Mouse (Mus musculus) lung, embryonic 14.5 days (tissue): ENCODE measurements around the gene Gm36210. TPM values are rescaled to one million over a fixed set of nuclear protein-coding genes. Genes with fewer than 3 reads are reported as not detected.
A peak's percentile ranks its signal among the peaks of the same experiment; 100 is the strongest.

Experiments
- ATAC-seq: fragments of 200-750 bp; cut with Nextera tagmentation; 2 replicates; pipeline ENCODE4 v1.8.0; 2017; ENCODE audit warnings: mild to moderate bottlenecking, moderate TSS enrichment, moderate library complexity; ENCODE audit not compliant: insufficient read depth
- DNase-seq: peaks from one replicate; pipeline ENCODE4 v3.0.0-alpha.2; 2015
- H3K27ac ChIP-seq: fragments of 300-500 bp; sonication (generic); 2 replicates; pipeline ENCODE4 v1.5.1; 2014; ENCODE audit warnings: low read depth, mild to moderate bottlenecking, moderate library complexity
- H3K27me3 ChIP-seq: fragments of 300-500 bp; sonication (generic); 2 replicates; pipeline ENCODE4 v1.6.1; 2014; ENCODE audit warnings: low read length, control low read depth; ENCODE audit not compliant: insufficient read depth
- H3K36me3 ChIP-seq: fragments of 300-500 bp; sonication (generic); 2 replicates; pipeline ENCODE4 v1.6.1; 2014; ENCODE audit warnings: control low read depth; ENCODE audit not compliant: insufficient read depth
- H3K4me1 ChIP-seq: fragments of 300-500 bp; sonication (generic); 2 replicates; pipeline ENCODE4 v1.6.1; 2014; ENCODE audit warnings: antibody characterized with exemption, control low read depth; ENCODE audit not compliant: insufficient read depth
- H3K4me2 ChIP-seq: fragments of 300-500 bp; sonication (generic); 2 replicates; pipeline ENCODE4 v1.6.1; 2014; ENCODE audit warnings: mild to moderate bottlenecking
- H3K4me3 ChIP-seq: fragments of 300-500 bp; sonication (generic); 2 replicates; pipeline ENCODE4 v1.5.1; 2014; ENCODE audit warnings: low read depth, low read length
- H3K9ac ChIP-seq: fragments of 300-500 bp; sonication (generic); 2 replicates; pipeline ENCODE4 v1.6.1; 2014
- H3K9me3 ChIP-seq: fragments of 300-500 bp; sonication (generic); 2 replicates; pipeline ENCODE4 v1.6.1; 2016; ENCODE audit warnings: low read depth, low read length, control low read depth
- CTCF ChIP-seq: IDR thresholded peaks from 2 replicates; pipeline ENCODE4 v1.5.1; 2016; ENCODE audit warnings: antibody characterized with exemption, low read depth
- WGBS: fragments of 180-500 bp; shearing (Covaris S2); extraction: QIAGEN DNeasy Blood & Tissue Kit; methylation state at CpG from one replicate; pipeline ENCODE4 v1.1.7; 2014; 5-methylcytosine and 5-hydroxymethylcytosine counted together
- polyA plus RNA-seq: library from polyadenylated mRNA; unstranded; fragments of >200 nt; fragmentation: Nextera tagmentation; extraction: Ambion mirVana; gene quantifications from 2 replicates; pipeline ENCODE4 v1.2.1, GENCODE M21; 2014

Gene Gm36210
- polyA plus RNA-seq, 1 experiment from 2014 or later = not detected

DNA sequence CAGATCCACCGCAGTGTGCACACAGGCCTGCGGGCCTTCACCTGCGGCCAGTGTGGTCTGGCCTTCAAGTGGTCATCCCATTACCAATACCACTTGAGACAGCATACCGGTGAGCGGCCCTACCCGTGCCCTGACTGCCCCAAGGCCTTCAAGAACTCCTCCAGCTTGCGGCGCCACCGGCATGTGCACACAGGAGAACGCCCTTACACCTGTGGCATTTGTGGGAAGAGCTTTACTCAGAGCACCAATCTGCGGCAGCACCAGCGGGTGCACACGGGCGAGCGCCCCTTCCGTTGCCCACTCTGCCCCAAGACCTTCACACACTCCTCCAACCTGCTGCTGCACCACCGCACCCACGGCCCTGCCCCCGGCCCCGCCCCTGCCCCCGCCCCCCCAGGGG is 12.8 kb upstream of the Gm36210 start:
- no peaks in the 10 kb centered on the region for H3K9me3 ChIP-seq
- DNase-seq (no peak), ATAC-seq (no peak)
- no peaks in the 10 kb centered on the region for H3K27me3 ChIP-seq
- no peak overlapping the region for H3K9ac ChIP-seq
- no peak for TF ChIP-seq CTCF
- 81% methylated on average over 21 of the region's 21 CpGs for WGBS
- H3K27ac ChIP-seq = no peak overlapping the region
- peaks cover 25% of the 10 kb centered on the region for H3K4me1 ChIP-seq
- H3K36me3 ChIP-seq = peaks cover 37% of the 10 kb centered on the region
- H3K4me2 ChIP-seq = no peak overlapping the region
- H3K4me3 ChIP-seq = no peak overlapping the region

DNA sequence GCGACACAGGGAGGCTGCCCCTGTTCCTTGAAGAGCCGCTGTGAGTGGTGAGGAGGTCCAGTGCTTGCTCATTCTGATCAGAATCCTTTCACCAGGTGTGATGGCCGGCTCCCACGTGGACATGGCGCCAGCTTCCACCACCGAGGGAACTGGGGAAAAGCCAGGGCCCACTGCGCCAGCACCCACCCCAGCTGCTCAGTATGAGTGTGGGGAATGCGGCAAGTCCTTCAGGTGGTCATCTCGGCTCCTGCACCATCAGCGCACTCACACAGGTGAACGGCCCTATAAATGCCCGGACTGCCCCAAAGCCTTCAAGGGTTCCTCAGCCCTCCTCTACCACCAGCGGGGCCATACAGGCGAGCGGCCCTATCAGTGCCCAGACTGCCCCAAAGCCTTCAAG is 12.4 kb upstream of the Gm36210 start:
- H3K4me1 ChIP-seq = peaks cover 21% of the 10 kb centered on the region
- H3K27ac ChIP-seq = no peak overlapping the region
- TF ChIP-seq CTCF = no peak
- DNase-seq (no peak), ATAC-seq (no peak)
- no peak overlapping the region for H3K9ac ChIP-seq
- H3K27me3 ChIP-seq = no peaks in the 10 kb centered on the region
- 86% methylated on average over 15 of the region's 15 CpGs for WGBS
- H3K36me3 ChIP-seq = peaks cover 37% of the 10 kb centered on the region
- no peak overlapping the region for H3K4me3 ChIP-seq
- H3K4me2 ChIP-seq = no peak overlapping the region
- H3K9me3 ChIP-seq = no peaks in the 10 kb centered on the region

DNA sequence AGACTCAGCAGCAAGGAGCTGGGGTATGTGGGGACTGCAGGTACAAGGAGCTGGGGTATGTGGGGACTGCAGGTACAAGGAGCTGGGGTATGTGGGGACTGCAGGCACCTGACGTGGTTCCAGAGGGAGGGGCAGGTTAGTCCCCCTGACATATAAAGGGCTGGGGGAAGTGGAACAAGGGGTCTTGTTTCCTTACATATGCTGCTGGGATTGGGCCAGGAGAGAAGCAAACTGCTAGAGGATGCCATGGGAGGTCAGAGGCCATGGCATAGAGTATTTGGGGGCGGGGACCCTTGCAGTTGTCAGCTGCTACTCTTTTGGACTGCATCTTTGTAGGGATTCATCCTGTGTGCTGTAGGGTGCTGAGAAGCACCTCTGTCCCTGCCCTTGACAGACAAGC is 11.2 kb upstream of the Gm36210 start:
- Histone ChIP-seq H3K4me2 (no peak overlapping the region), H3K9ac (no peak overlapping the region), H3K27me3 (no peaks in the 10 kb centered on the region), H3K4me1 (peaks cover 12% of the 10 kb centered on the region; the same call in 1 of the 2 replicates), H3K36me3 (peaks cover 37% of the 10 kb centered on the region), H3K27ac (no peak overlapping the region), H3K4me3 (no peak overlapping the region), H3K9me3 (no peaks in the 10 kb centered on the region)
- DNase-seq (no peak), ATAC-seq (no peak)
- TF ChIP-seq CTCF = no peak
- 85% methylated on average over 2 of the region's 2 CpGs for WGBS

DNA sequence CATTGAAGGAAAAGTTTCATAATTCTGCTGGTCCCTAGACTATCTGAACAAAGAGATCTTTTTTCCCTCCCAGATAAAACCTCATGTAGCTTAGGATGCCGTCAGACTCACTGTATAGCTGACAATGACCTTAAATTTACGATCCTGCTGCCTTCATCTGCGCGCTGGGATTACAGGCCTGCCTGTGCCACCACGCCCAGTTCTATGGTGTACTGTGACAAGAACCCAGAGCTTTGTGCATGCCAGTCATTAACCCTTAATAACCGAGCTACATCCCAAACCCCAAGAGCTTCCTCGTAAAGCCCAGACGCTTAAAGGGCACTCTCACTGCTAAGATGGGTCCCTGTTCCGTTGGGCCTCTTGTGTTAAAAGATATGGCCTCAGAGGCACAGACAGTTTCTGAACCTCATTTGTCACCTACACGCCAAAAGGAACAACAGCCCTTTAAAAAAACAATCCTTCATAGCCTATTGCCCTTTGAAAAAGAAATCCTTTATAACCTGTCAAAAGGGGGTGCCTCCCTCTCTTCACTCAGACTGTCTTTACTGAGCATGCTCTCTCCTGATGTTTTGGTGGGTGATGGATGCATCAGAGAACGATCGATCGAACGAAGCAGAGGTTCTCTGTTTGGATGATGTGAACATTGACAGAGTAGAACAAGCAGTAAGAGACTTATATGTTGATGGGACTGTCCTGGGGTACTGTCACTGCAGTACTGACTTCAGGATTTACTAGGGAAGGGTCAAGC is 9.5 kb upstream of the Gm36210 start:
- H3K27me3 ChIP-seq = no peaks in the 10 kb centered on the region
- peaks cover 31% of the 10 kb centered on the region for H3K36me3 ChIP-seq
- ATAC-seq (peak; percentile 55), DNase-seq (no peak)
- no peaks in the 10 kb centered on the region for H3K9me3 ChIP-seq
- H3K4me1 ChIP-seq = peaks cover 12% of the 10 kb centered on the region; the same call in 1 of the 2 replicates
- peak overlapping the region; percentile 84 for H3K4me2 ChIP-seq
- no peak for TF ChIP-seq CTCF
- H3K9ac ChIP-seq = peak overlapping the region; percentile 89
- 10% methylated on average over 14 of the region's 14 CpGs for WGBS
- H3K4me3 ChIP-seq = peak overlapping the region; percentile 68
- H3K27ac ChIP-seq = peak overlapping the region; percentile 97

DNA sequence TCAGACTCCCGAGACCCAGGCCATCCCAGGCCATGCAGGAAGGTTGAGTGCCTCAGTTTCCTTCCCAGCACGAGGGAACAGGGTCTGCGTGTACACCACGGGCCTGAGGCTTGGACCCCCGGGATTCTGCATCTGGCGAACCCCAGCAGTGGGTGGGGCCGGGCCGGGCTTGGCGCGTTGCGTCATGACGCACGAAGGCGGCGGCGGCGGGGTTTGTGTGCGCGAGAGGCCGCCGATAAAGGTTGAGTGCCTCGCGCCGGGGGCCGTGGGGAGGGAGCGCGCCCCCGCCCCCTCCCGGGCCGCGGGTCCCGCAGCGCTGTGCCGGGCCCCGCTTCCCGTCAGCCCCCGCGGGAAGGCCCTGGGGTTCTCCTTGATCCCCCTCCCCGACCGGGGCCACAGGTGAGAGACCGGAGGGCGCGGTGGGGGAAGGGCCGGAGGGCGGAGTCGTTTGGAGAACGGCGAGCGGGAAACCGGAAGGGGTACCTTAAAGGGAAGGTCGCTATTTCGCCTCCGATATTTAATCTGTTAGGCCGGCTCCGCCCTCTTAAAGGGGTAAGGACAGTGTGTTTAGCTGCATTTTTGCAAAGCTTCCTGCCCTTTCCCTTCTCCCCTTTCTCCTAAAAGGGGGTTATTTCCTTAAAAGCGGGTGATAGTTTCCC is 8.8 kb upstream of the Gm36210 start, which contains the start of gene Zfp628:
TSS of gene Zfp628 (plus strand) at position 211 of the 659 bp plus-strand sequence.
- H3K27ac ChIP-seq = peak within 1 kb of the TSS; percentile 97
- peak within 1 kb of the TSS; percentile 89 for H3K9ac ChIP-seq
- H3K27me3 ChIP-seq = no peaks in the 10 kb centered on the region
- ATAC-seq = peak; percentile 87
- H3K36me3 ChIP-seq = peaks cover 24% of the 10 kb centered on the region
- no peak for TF ChIP-seq CTCF
- WGBS = under 1% methylated on average over 56 of the region's 56 CpGs
- H3K9me3 ChIP-seq = no peaks in the 10 kb centered on the region
- H3K4me2 ChIP-seq = peak within 1 kb of the TSS; percentile 84
- H3K4me1 ChIP-seq = peaks cover 12% of the 10 kb centered on the region; the same call in 1 of the 2 replicates
- DNase-seq = peak; percentile 99
- H3K4me3 ChIP-seq = peak within 1 kb of the TSS; percentile 68

DNA sequence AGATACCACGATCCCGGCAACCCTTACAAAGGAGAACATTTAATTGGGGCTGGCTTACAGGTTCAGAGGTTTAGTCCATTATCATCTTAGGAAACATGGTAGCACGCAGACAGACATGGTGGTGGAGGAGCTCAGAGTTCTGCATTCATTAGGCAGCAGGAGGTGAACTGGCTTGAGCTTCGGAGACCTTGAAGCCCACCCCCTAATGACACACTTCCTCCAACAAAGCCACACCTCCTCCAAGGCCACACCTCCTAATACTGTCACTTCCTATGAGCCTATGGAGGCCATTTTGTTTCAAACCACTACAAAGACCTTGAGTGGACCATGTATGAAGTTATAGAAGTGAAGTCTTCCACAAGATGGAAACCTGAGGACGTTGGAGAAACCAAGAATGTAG is 5.9 kb upstream of the Gm36210 start:
- Histone ChIP-seq H3K27me3 (no peaks in the 10 kb centered on the region), H3K4me2 (no peak overlapping the region), H3K4me1 (peaks cover 12% of the 10 kb centered on the region; the same call in 1 of the 2 replicates), H3K9ac (no peak overlapping the region), H3K9me3 (no peaks in the 10 kb centered on the region), H3K36me3 (no peaks in the 10 kb centered on the region), H3K27ac (no peak overlapping the region), H3K4me3 (no peak overlapping the region)
- TF ChIP-seq CTCF = no peak
- DNase-seq = no peak
- ATAC-seq = no peak
- 58% methylated on average over 5 of the region's 5 CpGs for WGBS

DNA sequence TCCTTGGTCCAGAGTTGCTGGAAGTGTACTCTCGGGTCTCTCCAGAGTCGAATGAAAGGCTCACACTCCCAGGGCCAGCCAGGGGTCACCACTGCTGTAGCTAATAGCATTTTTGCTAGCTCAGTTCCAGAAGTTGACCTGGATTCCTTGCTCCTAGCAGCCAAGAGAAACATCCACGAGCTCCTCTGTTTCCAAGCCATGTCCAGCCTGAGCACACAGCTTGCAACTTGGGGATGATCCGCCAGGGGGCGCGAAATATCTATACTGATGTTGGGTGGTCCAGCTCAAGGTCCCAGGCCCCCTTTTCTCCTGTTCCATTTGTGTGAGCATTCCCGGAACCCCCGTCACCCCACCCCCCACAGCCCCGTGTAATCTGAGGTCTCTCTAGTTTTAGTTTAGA is 5.2 kb upstream of the Gm36210 start:
- Histone ChIP-seq H3K36me3 (no peaks in the 10 kb centered on the region), H3K4me2 (no peak overlapping the region), H3K27ac (no peak overlapping the region), H3K9ac (no peak overlapping the region), H3K27me3 (no peaks in the 10 kb centered on the region), H3K4me1 (peaks cover 10% of the 10 kb centered on the region; the same call in 1 of the 2 replicates), H3K9me3 (no peaks in the 10 kb centered on the region), H3K4me3 (no peak overlapping the region)
- ATAC-seq = no peak
- WGBS = 16% methylated on average over 9 of the region's 9 CpGs
- peak; percentile 71 for TF ChIP-seq CTCF
- DNase-seq = peak; percentile 88
